Mouse (Mus musculus): ENCODE data around the gene Pam. TPM values are rescaled to one million over a fixed set of nuclear protein-coding genes. Genes with fewer than 3 reads are reported as not detected.

Pam gene
- polyA plus RNA-seq, 1 experiment from 2014 or later, result 65.9 TPM

- Histone ChIP-seq H3K9ac (ENCODE audit: low read depth, low read length) (no peak overlapping the region), H3K27ac (ENCODE audit: low read depth, low read length) (no peak overlapping the region), H3K27me3 (replicated peaks; ENCODE audit: control insufficient read depth, insufficient read depth, low read length) (no peaks in the 10 kb centered on the region), H3K4me1 (replicated peaks; ENCODE audit: control insufficient read depth, insufficient read depth, low read length) (no peaks in the 10 kb centered on the region), H3K4me3 (ENCODE audit: low read depth, low read length) (no peak overlapping the region), H3K36me3 (ENCODE audit: control insufficient read depth, insufficient read depth) (no peaks in the 10 kb centered on the region), H3K9me3 (ENCODE audit: control insufficient read depth) (no peaks in the 10 kb centered on the region), H3K4me2 (replicated peaks; ENCODE audit: low read depth) (no peak overlapping the region)
- TF ChIP-seq CTCF (IDR thresholded peaks at IDR 0.05; ENCODE audit: low read depth), result no peak
- no peak for ATAC-seq
- 82% methylated on average over 7 of the region's 7 CpGs for WGBS
These were observed 194.8 kb downstream of the Pam start for GRCm38 (mm10) chr1:97900559-97901153.

DNA sequence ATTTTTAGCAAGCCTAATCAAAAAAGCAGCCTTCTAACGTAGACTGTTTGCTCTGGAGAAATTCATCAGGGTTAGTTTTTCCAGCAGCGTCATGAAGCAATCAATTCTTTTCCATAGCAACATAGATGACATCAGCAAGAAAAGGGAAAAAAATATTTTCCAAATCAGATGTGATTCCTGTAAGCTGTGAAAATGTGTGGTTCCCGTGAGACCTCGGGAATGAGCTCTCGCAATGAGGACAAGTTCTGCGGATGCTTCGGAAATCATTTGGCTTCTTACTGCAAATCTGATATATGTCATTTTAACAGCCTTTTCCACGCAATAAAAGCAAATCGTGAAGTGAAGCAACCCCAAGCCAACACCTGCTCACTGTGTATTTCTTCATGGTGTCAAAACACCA, 207.9 kb downstream of the Pam start:
- Histone ChIP-seq H3K4me3 (ENCODE audit: low read depth, low read length) (no peak overlapping the region), H3K9ac (ENCODE audit: low read depth, low read length) (no peak overlapping the region), H3K27ac (ENCODE audit: low read depth, low read length) (no peak overlapping the region), H3K27me3 (replicated peaks; ENCODE audit: control insufficient read depth, insufficient read depth, low read length) (no peaks in the 10 kb centered on the region), H3K36me3 (ENCODE audit: control insufficient read depth, insufficient read depth) (peaks cover 10% of the 10 kb centered on the region; the same call in 1 of the 2 replicates), H3K4me2 (replicated peaks; ENCODE audit: low read depth) (no peak overlapping the region), H3K4me1 (replicated peaks; ENCODE audit: control insufficient read depth, insufficient read depth, low read length) (no peaks in the 10 kb centered on the region), H3K9me3 (ENCODE audit: control insufficient read depth) (no peaks in the 10 kb centered on the region)
- ATAC-seq, result no peak
- WGBS, result 83% methylated on average over 9 of the region's 9 CpGs
- TF ChIP-seq CTCF (IDR thresholded peaks at IDR 0.05; ENCODE audit: low read depth), result no peak

DNA sequence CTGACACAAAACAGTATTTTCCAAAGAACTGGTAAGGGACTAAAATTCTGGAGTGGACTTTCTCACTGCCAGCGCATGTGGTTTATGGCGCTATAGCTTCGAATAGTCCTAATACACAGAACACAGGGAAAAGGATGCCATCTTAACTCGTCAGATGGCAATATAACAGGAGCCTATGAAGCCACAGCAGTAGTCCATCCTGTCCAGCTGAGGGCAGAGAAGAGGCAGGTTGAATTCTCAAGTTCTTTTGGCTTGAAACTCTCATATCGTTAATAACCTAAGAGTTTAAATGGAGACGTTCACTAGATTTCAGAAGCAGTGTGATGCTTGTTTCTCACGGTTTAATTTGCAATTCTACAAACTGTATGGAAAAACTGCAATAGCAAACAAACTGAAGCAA, 211.9 kb downstream of the Pam start:
- no peak for ATAC-seq
- no peak overlapping the region for H3K4me3 ChIP-seq (ENCODE audit: low read depth, low read length)
- TF ChIP-seq CTCF (IDR thresholded peaks at IDR 0.05; ENCODE audit: low read depth), result peak; percentile 48
- no peaks in the 10 kb centered on the region for H3K27me3 ChIP-seq (replicated peaks; ENCODE audit: control insufficient read depth, insufficient read depth, low read length)
- no peaks in the 10 kb centered on the region for H3K4me1 ChIP-seq (replicated peaks; ENCODE audit: control insufficient read depth, insufficient read depth, low read length)
- 81% methylated on average over 7 of the region's 7 CpGs for WGBS
- H3K27ac ChIP-seq (ENCODE audit: low read depth, low read length), result no peak overlapping the region
- peaks cover 10% of the 10 kb centered on the region; the same call in 1 of the 2 replicates for H3K36me3 ChIP-seq (ENCODE audit: control insufficient read depth, insufficient read depth)
- no peaks in the 10 kb centered on the region for H3K9me3 ChIP-seq (ENCODE audit: control insufficient read depth)
- no peak overlapping the region for H3K4me2 ChIP-seq (replicated peaks; ENCODE audit: low read depth)
- H3K9ac ChIP-seq (ENCODE audit: low read depth, low read length), result no peak overlapping the region

DNA sequence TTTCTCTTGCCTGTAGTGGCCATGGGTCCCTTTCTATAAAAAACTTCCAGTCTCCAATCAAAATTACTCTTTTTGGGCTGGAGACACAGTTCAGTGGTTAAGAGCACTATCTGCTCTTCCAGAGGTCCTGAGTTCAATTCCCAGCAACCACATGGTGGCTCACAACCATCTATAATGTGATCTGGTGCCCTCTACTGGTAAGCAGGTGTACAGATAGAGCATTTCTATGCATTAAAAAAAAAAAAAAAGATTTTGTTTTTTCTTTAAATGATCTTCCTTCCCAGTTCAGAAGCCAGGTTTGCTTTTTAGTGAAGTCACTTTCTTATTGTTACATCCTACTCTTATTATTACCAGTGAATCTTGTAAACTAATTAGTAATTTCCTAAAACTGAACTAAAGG, 218.4 kb downstream of the Pam start:
- Histone ChIP-seq H3K4me3 (ENCODE audit: low read depth, low read length) (no peak overlapping the region), H3K9ac (ENCODE audit: low read depth, low read length) (no peak overlapping the region), H3K27me3 (replicated peaks; ENCODE audit: control insufficient read depth, insufficient read depth, low read length) (no peaks in the 10 kb centered on the region), H3K4me2 (replicated peaks; ENCODE audit: low read depth) (no peak overlapping the region), H3K36me3 (ENCODE audit: control insufficient read depth, insufficient read depth) (no peaks in the 10 kb centered on the region), H3K4me1 (replicated peaks; ENCODE audit: control insufficient read depth, insufficient read depth, low read length) (no peaks in the 10 kb centered on the region), H3K9me3 (ENCODE audit: control insufficient read depth) (no peaks in the 10 kb centered on the region), H3K27ac (ENCODE audit: low read depth, low read length) (no peak overlapping the region)
- ATAC-seq, result no peak
- peak; percentile 25; the same call in 1 of the 2 replicates for TF ChIP-seq CTCF (IDR thresholded peaks at IDR 0.05; ENCODE audit: low read depth)

- no peaks in the 10 kb centered on the region for H3K9me3 ChIP-seq (ENCODE audit: control insufficient read depth)
- H3K27me3 ChIP-seq (replicated peaks; ENCODE audit: control insufficient read depth, insufficient read depth, low read length), result no peaks in the 10 kb centered on the region
- no peak overlapping the region for H3K9ac ChIP-seq (ENCODE audit: low read depth, low read length)
- H3K4me3 ChIP-seq (ENCODE audit: low read depth, low read length), result no peak overlapping the region
- ATAC-seq, result peak; percentile 88
- H3K4me1 ChIP-seq (replicated peaks; ENCODE audit: control insufficient read depth, insufficient read depth, low read length), result no peaks in the 10 kb centered on the region
- H3K36me3 ChIP-seq (ENCODE audit: control insufficient read depth, insufficient read depth), result no peaks in the 10 kb centered on the region
- H3K4me2 ChIP-seq (replicated peaks; ENCODE audit: low read depth), result no peak overlapping the region
- TF ChIP-seq CTCF (IDR thresholded peaks at IDR 0.05; ENCODE audit: low read depth), result no peak
- H3K27ac ChIP-seq (ENCODE audit: low read depth, low read length), result no peak overlapping the region
- 53% methylated on average over 2 of the region's 2 CpGs for WGBS
These were observed 221.9 kb downstream of the Pam start for GRCm38 (mm10) chr1:97873490-97874054.

- no peak for ATAC-seq
- H3K4me2 ChIP-seq (replicated peaks; ENCODE audit: low read depth), result no peak overlapping the region
- H3K27me3 ChIP-seq (replicated peaks; ENCODE audit: control insufficient read depth, insufficient read depth, low read length), result no peaks in the 10 kb centered on the region
- H3K36me3 ChIP-seq (ENCODE audit: control insufficient read depth, insufficient read depth), result no peaks in the 10 kb centered on the region
- H3K9ac ChIP-seq (ENCODE audit: low read depth, low read length), result no peak overlapping the region
- no peak overlapping the region for H3K27ac ChIP-seq (ENCODE audit: low read depth, low read length)
- TF ChIP-seq CTCF (IDR thresholded peaks at IDR 0.05; ENCODE audit: low read depth), result peak; percentile 45
- no peaks in the 10 kb centered on the region for H3K4me1 ChIP-seq (replicated peaks; ENCODE audit: control insufficient read depth, insufficient read depth, low read length)
- H3K9me3 ChIP-seq (ENCODE audit: control insufficient read depth), result no peaks in the 10 kb centered on the region
- H3K4me3 ChIP-seq (ENCODE audit: low read depth, low read length), result no peak overlapping the region
- 54% methylated on average over 5 of the region's 5 CpGs for WGBS
These were observed 223.0 kb downstream of the Pam start for GRCm38 (mm10) chr1:97872493-97872892.
